Mouse (Mus musculus) bone marrow, adult 2 months (tissue): Measurements from ENCODE around the gene Cadm4.

Experiments used
- CTCF ChIP-seq: fragments of 200-500 bp; IDR thresholded peaks from 2 replicates; pipeline ENCODE4 v1.5.1; 2011; ENCODE audit warnings: low read length, control low read depth; ENCODE audit not compliant: control insufficient read depth, insufficient read depth
- POLR2A ChIP-seq: fragments of 200-500 bp; IDR thresholded peaks from 2 replicates; pipeline ENCODE4 v1.6.1; 2011; ENCODE audit warnings: low read depth, mild to moderate bottlenecking, control low read depth, low read length, borderline replicate concordance; ENCODE audit not compliant: control insufficient read depth

DNA sequence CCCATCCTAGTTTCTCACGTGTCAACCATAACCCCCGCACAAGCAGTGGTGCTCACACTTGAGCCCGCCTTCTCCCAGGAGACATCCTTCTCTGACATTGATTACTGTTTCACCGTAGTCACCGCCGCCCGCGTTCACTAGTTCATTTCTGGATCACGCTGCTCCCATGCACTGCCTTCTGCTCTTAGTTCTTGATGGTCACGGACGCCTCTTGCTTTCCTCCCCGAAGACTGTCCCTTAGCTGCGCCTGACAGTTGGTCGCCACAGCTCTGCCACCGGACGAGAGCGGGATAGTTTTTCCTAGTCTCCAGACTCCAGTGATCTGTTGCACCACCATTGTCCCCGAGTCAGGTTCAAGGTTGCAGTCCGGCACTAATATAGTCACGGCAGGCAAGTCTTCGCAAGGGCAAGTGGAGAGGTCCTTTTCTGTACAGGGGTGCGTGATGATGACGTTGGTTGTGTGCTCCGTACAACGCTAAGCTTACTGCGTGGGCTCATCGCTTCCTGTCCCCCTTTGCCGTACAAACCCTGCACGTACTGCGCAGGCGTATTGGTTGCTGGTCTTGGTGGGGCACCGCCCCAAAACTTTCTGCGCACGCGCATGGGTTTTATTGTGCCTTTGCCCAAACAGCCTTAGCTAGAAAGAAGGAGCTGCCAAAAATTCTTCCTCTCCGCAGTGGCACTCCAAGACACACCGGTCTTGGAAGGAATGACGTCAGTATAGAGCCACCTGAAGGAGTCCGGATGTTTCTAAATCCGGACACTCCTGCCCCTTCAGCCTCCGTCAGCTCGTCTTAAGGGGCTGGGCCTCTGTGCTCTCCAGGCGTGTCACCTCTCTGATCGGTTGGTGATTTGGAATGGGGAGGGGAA, 48.5 kb downstream of the Cadm4 start, which contains the start of gene Irgq:
- TF ChIP-seq CTCF, result no peak
- TF ChIP-seq POLR2A, result no peak; the same call in 1 of the 2 replicates
